Mouse (Mus musculus): Measurements from ENCODE around the gene Hist1h1d. TPM values are rescaled to one million over a fixed set of nuclear protein-coding genes. Genes with fewer than 3 reads are reported as not detected.
A peak's percentile ranks its signal among the peaks of the same experiment; 100 is the strongest.
"Not testable (repeated sequence)": the region's sequence is repeated elsewhere in the genome, so short reads cannot be mapped to it uniquely, and the experiment has no call there.

Hist1h1d gene
- total and polyA plus RNA-seq, 3 experiments: 0.43 to 128 (median 74.3) TPM

DNA sequence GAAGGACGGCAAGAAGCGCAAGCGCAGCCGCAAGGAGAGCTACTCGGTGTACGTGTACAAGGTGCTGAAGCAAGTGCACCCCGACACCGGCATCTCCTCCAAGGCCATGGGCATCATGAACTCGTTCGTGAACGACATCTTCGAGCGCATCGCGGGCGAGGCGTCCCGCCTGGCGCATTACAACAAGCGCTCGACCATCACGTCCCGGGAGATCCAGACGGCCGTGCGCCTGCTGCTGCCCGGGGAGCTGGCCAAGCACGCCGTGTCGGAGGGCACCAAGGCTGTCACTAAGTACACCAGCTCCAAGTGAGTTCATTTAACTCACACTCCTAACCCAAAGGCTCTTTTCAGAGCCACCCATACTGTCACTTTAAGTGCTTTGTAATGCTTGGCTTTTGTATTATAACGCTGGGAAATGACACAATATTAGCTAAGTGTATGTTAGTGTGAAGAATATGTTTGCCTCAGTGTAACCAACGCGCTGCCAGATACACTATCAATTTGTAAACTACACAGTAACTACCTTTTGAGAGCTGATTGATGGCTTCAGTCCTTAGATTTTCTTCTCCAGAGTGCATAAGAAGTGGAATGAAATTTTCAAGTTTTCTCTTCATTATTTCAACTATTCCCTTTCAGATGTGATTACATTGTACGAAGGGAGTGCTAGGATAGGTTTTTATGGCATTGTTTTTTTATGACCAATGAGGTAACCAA, 18.6 kb downstream of the Hist1h1d start:
- H3K27me3 ChIP-seq (ENCODE audit: insufficient read depth, low read length); H3K36me3 ChIP-seq (replicated peaks); DNase-seq (ENCODE audit: low spot score); H3K9me3 ChIP-seq (replicated peaks); ATAC-seq (ENCODE audit: extremely low read depth, insufficient number of reproducible peaks, low FRiP score, poor library complexity, severe bottlenecking): not testable (repeated sequence)
- TF ChIP-seq POLR2AphosphoS5 (IDR thresholded peaks at IDR 0.05; ENCODE audit: insufficient replicate concordance, low read depth, low read length): peak; percentile 95; the same call in 1 of the 2 replicates
- Histone ChIP-seq H3K4me1 (ENCODE audit: insufficient read depth, low read depth, low read length) (peaks cover 18% of the 10 kb centered on the region), H3K4me3 (ENCODE audit: low read depth, low read length) (peak overlapping the region; percentile 64; the same call in 1 of the 2 replicates)

DNA sequence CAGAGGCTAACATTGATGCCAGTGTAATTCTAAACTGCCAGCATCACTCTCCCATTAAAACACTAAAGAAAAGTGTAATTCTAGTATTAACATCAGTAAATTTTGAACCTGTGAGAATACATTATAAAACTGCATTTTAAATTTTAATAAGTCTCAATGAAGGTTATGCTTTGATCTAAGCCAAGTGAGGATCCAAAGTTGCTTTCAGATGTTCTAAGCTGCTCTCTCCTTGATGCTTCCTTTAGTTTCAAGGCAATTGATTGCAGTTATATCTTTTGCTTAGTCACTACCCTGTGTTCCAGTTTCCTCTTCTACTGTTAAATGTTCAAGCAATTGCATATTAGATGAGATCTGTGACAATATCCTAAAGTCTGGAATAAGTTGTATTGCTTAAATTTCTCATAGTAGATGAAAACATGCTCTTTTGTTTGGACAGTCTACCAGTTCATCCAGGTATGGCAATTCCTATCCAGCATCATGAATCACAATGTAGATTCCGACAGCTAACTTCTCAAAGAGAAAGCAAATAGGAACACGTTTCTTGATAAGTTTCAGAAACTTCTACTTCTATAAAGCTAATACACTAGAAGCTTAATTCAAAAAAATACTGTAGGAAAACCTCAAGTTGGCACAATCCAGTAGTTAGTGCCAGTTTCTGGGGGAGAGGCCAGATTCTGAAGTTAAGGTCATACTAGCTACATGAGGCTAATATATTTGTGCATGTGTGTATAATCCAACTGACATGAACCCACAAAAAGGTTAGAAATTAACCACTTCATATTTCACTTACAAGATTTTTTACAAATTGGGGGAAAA, 19.4 kb downstream of the Hist1h1d start:
- Histone ChIP-seq H3K27me3 (ENCODE audit: insufficient read depth, low read length) (no peaks in the 10 kb centered on the region), H3K9me3 (replicated peaks) (no peaks in the 10 kb centered on the region), H3K36me3 (replicated peaks) (no peaks in the 10 kb centered on the region), H3K4me1 (ENCODE audit: insufficient read depth, low read depth, low read length) (peaks cover 26% of the 10 kb centered on the region), H3K4me3 (ENCODE audit: low read depth, low read length) (peak overlapping the region; percentile 15; the same call in 1 of the 2 replicates)
- TF ChIP-seq POLR2AphosphoS5 (IDR thresholded peaks at IDR 0.05; ENCODE audit: insufficient replicate concordance, low read depth, low read length) (peak; percentile 97; the same call in 1 of the 2 replicates), TAL1 (conservative IDR thresholded peaks at IDR 0.05; ENCODE audit: low read depth, low read length) (no peak)
- DNase-seq (ENCODE audit: low spot score): no peak
- no peak for ATAC-seq (ENCODE audit: extremely low read depth, insufficient number of reproducible peaks, low FRiP score, poor library complexity, severe bottlenecking)

DNA sequence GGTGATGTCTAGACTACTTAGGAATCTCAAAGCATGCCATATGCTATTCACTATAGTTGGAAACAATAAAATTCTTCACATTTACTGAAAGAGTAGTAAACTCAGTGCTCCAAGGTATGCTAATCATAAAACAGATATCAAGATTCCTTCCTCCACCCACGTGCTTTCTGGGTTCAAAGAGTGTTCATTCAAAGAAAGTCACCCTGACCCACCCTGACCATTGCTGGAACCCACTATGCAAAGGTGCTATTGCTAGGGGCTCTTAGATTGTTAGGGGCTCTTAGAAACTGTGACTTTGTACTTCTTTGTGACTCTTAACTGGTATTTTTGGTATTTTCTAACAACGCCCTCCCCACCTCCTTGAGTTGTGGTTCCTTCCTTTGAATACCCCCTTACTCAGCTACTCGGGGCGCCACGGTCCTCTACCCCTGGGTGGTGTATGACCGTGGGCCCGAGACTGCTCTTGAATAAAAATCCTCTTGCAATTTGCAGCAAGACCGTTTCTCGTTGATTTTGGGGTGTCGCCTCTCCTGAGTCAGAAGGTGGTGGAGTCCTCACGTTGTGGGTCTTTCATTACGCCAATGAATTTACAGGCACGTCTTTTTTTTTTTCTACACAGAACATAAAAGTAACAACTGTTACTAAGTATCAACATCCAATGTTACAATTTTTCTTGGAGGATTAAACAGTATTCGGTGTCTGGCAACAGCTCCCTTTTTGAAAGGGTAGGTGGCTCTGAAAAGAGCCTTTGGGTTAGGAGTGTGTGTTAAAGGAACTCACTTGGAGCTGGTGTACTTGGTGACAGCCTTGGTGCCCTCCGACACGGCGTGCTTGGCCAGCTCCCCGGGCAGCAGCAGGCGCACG, 20.2 kb downstream of the Hist1h1d start:
- not testable (repeated sequence) for ATAC-seq (ENCODE audit: extremely low read depth, insufficient number of reproducible peaks, low FRiP score, poor library complexity, severe bottlenecking); DNase-seq (ENCODE audit: low spot score)

DNA sequence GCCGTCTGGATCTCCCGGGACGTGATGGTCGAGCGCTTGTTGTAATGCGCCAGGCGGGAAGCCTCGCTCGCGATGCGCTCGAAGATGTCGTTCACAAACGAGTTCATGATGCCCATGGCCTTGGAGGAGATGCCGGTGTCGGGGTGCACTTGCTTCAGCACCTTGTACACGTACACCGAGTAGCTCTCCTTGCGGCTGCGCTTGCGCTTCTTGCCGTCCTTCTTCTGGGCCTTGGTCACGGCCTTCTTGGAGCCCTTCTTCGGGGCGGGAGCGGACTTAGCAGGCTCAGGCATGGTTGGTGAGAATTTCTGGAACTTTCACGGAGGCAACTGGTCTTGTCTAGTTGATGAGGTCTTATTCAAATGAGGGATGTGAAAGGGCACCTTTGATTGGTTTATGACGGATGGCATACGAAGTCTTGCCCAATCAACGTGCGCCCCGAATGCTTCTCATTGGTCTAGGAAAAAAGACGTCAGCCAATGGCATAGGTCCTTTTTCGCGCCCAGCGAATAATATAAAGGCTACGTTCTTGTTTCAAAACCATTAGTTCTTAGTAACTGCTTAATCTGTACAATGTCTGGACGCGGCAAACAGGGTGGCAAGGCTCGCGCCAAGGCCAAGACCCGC, 20.9 kb downstream of the Hist1h1d start, which contains the start of the genes Hist1h2bf and Hist1h2ad:
Gene Hist1h2bf, minus strand, starts transcription at position 299 of the 627 bp plus-strand sequence.
Gene Hist1h2ad, plus strand, starts transcription at position 484 of the 627 bp plus-strand sequence.
- H3K27me3 ChIP-seq (ENCODE audit: insufficient read depth, low read length); H3K9me3 ChIP-seq (replicated peaks); H3K36me3 ChIP-seq (replicated peaks): not testable (repeated sequence)
- H3K4me1 ChIP-seq (ENCODE audit: insufficient read depth, low read depth, low read length): peaks cover 23% of the 10 kb centered on the region
- DNase-seq (ENCODE audit: low spot score): peak; percentile 70
- peak; percentile 70 for ATAC-seq (ENCODE audit: extremely low read depth, insufficient number of reproducible peaks, low FRiP score, poor library complexity, severe bottlenecking)
- peak within 1 kb of the TSS; percentile 64; the same call in 1 of the 2 replicates for H3K4me3 ChIP-seq (ENCODE audit: low read depth, low read length)

More for the DNA sequence above, 20.2 kb downstream of the Hist1h1d start:
- H3K4me1 ChIP-seq (ENCODE audit: insufficient read depth, low read depth, low read length): peaks cover 23% of the 10 kb centered on the region
- not testable (repeated sequence) for H3K27me3 ChIP-seq (ENCODE audit: insufficient read depth, low read length); H3K9me3 ChIP-seq (replicated peaks); H3K36me3 ChIP-seq (replicated peaks)
- peak overlapping the region; percentile 64; the same call in 1 of the 2 replicates for H3K4me3 ChIP-seq (ENCODE audit: low read depth, low read length)

DNA sequence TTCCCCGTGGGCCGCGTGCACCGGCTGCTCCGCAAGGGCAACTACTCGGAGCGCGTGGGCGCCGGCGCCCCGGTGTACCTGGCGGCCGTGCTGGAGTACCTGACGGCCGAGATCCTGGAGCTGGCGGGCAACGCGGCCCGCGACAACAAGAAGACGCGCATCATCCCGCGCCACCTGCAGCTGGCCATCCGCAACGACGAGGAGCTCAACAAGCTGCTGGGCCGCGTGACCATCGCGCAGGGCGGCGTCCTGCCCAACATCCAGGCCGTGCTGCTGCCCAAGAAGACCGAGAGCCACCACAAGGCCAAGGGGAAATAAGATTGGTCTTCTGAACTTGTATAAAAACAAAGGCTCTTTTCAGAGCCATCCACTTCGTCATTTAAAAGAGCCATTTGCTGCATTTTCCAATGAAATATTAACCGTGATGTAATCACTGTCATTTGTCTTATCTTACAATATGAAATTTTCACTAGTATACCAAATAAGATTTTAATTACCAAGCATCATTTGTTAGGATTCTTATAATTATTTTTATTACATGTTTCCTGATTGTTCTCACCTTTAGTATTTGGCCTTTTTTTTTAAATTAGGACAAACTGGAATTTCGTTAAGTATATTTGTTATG, 21.6 kb downstream of the Hist1h1d start:
- TF ChIP-seq POLR2AphosphoS5 (IDR thresholded peaks at IDR 0.05; ENCODE audit: insufficient replicate concordance, low read depth, low read length): peak; percentile 82; the same call in 1 of the 2 replicates
- Histone ChIP-seq H3K4me1 (ENCODE audit: insufficient read depth, low read depth, low read length) (peaks cover 20% of the 10 kb centered on the region), H3K4me3 (ENCODE audit: low read depth, low read length) (peak overlapping the region; percentile 64; the same call in 1 of the 2 replicates)
- not testable (repeated sequence) for H3K9me3 ChIP-seq (replicated peaks); DNase-seq (ENCODE audit: low spot score); H3K36me3 ChIP-seq (replicated peaks); H3K27me3 ChIP-seq (ENCODE audit: insufficient read depth, low read length); ATAC-seq (ENCODE audit: extremely low read depth, insufficient number of reproducible peaks, low FRiP score, poor library complexity, severe bottlenecking)

DNA sequence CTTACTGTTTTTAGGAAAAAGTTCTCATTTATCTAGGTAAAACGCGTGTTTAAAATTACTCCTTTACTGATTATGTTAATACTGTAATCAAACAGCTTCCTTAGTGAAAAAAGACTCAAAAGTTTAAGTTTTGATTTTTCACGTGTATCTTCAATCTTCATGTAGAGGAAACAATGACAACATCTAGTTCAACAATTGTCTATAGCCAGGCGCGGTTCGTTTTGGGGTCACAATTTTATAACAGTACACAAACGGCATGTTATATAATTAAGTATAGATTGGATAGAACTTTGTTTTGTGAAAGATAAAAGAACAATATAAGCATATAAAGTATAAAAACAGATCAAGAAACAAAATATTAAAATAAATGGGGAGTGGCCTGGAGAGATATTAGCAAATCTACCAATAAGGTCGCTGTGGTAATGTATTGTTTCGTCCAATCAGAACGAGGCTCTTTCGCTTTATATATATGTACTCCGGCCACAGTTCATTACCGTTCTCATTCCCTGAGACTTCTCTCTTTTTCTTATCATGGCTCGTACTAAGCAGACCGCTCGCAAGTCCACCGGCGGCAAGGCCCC, 22.3 kb downstream of the Hist1h1d start, which contains the start of gene Hist1h3d:
Gene Hist1h3d, plus strand, starts transcription at position 493 of the 581 bp plus-strand sequence.
- H3K4me1 ChIP-seq (ENCODE audit: insufficient read depth, low read depth, low read length): peaks cover 21% of the 10 kb centered on the region
- peak within 1 kb of the TSS; percentile 69 for H3K4me3 ChIP-seq (ENCODE audit: low read depth, low read length)
- DNase-seq (ENCODE audit: low spot score): peak; percentile 51
- ATAC-seq (ENCODE audit: extremely low read depth, insufficient number of reproducible peaks, low FRiP score, poor library complexity, severe bottlenecking): peak; percentile 36; the same call in 1 of the 2 replicates
- no peaks in the 10 kb centered on the region for H3K27me3 ChIP-seq (ENCODE audit: insufficient read depth, low read length)
- no peaks in the 10 kb centered on the region for H3K9me3 ChIP-seq (replicated peaks)
- H3K36me3 ChIP-seq (replicated peaks): no peaks in the 10 kb centered on the region
- TF ChIP-seq TAL1 (conservative IDR thresholded peaks at IDR 0.05; ENCODE audit: low read depth, low read length) (no peak), CTCF (IDR thresholded peaks at IDR 0.05; ENCODE audit: low read depth, low read length) (no peak), GATA2 (IDR thresholded peaks at IDR 0.05; ENCODE audit: borderline replicate concordance, low read depth, low read length) (no peak), GATA1 (IDR thresholded peaks at IDR 0.05; ENCODE audit: borderline replicate concordance, low read length) (no peak), POLR2AphosphoS5 (IDR thresholded peaks at IDR 0.05; ENCODE audit: insufficient replicate concordance, low read depth, low read length) (no peak; the same call in 1 of the 2 replicates)

Measured in G1E (cell line).